Mouse (Mus musculus): ENCODE measurements at regions not wholly inside any gene's neighbourhood (a gene's known extent, or its start where the extent isn't known, plus 50 kb on each side); places are given as distances from the start of the nearest gene placed in this dataset.

DNA sequence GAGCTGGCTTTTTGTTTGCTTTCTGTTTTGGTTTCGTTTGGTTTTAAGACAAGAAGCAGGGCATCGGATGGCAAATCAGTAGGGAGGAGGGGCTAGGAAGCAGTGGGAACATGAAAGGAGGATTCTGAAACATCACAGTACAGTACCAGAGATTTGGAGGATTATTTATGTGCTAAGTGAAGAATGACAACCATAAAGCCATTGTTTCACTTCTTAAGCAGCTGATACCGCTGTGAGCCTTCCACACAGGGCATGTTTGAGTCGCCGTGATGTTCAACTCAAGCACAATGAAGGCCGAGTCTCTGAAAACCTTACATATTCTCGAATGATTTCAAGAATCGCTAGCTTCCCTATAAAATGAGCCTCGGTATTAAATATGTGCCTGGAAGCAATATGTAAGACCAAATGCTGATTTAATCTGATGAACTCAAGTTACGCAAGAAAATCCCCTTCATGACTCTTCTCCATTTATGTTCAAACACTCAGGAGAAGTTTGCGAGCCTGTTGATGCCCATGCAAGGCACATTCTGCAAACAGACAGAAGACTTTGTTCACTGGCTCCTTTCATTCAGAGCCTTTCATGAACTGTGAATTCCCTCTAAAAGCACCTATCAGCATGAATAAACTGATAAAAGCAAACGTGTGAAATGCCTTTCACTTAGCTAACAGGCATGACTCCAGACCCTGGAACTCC is 441.2 kb downstream of the Efnb2 start:
- DNase-seq (ENCODE audit: low read depth, low spot score): no peak

DNA sequence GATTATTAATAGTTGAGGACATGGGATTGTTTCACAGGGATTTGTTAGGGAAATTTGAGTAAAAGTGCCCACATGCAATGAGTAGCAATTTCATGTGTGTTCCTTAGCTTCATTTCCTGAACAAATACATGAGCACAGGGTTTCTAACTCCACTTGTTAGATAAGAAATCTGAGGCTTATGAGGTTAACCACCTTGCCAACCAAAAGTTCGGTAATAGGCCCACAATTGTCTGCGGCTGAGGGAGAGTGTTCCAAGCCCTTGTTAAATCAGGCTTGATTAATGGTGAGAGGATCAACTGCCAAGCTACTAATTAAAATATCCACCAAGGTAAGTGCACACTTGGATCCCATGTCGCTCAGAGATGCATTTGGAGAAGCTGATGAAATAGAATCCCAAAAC is 468.0 kb downstream of the Efnb2 start:
- no peak for DNase-seq (ENCODE audit: low read depth, low spot score)

DNA sequence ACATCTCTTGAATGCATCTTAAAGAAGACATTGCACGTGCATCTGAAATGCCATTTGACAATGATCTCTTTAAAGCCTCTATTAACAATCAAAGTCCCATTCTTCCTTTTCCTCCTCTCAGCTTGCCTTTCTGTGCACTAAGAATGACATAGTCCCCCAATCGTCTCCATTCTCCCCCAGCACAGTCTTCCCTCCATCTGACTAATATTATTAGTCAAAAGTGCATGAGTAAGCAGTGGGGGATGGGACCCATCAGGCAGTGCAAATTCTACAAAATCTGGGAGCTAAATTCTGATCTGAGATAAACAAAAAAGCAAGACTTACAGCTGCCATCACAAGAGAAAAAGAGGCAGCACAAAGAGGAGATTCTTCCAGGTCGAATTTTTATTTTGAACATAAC is 475.0 kb downstream of the Efnb2 start:
- DNase-seq (ENCODE audit: low read depth, low spot score): no peak

DNA sequence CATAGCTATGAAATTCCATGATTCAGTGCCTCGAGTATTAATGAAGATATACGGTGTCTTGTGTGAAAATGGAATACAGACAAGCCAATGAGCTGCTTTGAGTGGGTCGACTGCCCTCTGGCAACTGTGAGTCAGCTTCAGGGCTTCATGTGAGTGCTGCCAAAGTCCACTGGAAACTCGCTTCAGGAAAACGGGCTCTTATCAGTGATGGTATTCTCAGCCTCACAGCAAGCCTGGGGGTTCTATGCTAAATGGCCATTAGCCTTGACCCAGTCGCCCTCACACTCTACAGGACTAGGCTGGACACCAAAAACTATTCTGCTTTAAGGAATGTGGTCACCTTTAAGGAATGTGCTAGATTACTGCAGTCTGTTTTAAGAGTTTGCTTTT is 477.8 kb downstream of the Efnb2 start:
- no peak for DNase-seq (ENCODE audit: low read depth, low spot score)

DNA sequence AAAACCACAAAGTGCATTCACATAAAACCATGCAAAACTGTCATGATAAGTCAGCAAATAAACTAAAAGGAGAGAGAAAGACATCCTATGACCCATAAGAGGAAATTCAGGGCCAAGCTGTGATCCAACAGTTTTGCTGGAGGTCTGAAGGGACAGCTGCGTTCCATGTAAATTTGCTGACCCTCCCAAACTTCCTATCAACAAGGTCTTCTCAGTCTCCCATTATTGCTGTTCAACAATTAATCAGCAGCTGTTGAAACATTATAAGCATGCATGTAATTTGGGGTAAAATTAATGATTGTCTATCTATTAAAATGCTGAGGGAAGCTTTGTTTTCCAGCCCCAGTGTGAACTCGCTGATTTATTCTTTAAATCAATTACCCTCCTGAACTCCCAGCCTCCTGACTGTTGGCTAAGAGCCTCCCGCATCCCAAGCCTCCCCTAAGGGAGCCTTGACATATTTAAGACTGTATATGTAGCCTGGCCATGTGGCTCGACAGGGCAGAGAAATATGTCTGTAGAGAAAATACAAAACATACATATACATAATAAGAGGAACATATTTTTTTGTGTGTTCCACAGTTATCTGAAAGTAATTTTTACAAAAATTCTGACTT is 478.3 kb downstream of the Efnb2 start:
- DNase-seq (ENCODE audit: low read depth, low spot score): no peak

DNA sequence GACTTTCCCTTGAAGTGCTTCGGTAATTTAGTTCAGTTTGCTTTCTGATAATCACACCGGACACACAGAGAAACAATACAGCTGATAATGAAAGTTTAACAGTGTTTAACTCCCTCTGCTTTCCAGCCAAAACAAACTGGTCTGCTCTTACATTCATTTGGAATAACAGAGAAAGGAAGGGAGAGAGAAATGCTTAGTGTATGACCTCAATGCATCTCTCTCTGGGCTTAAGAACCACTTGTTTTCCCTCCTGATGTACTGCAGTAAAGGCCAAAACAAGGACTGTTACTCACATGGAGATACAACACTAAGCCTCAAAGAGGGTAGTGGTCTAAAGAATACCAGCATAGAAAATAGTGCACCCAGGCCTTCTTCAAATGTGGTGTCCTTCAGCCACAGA is 478.9 kb downstream of the Efnb2 start:
- no peak for DNase-seq (ENCODE audit: low read depth, low spot score)

DNA sequence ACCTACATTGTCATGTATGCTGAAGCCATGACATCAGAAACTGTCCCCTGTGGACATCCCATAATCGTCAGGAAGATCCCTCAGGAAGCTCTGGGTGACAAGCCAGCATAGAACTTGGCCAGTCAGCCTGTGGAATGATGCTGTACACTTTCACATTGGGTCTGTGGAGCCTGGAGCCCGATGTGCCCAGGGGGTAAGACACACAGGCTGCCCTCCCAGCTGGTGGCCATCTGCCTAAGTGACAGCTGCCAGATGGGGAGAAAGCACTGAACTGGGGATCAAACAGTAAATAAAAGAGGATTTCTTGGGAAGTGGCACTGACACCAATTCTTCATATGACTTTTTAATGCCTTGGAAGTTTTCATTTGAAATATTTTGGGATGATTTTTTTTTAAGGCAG is 486.8 kb downstream of the Efnb2 start:
- no peak for DNase-seq (ENCODE audit: low read depth, low spot score)

DNA sequence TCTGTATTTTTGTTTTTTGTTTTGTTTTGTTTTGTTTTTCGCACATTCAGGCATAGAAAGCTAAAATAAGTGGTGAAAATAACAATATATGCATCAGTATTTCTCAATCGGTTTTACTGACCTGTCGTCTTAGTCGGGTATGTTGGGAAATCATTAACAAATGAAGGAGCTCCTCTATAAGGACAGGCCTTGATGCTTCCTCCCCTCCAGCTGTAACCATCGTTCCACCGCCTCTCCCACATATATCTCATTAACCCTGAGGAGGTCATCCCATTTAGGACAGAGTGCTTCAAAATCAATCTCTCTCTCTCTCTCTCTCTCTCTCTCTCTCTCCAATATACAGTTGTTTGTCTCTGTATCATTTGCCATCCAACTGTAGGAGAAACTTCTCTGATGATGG is 492.4 kb downstream of the Efnb2 start:
- DNase-seq (ENCODE audit: low read depth, low spot score): no peak

DNA sequence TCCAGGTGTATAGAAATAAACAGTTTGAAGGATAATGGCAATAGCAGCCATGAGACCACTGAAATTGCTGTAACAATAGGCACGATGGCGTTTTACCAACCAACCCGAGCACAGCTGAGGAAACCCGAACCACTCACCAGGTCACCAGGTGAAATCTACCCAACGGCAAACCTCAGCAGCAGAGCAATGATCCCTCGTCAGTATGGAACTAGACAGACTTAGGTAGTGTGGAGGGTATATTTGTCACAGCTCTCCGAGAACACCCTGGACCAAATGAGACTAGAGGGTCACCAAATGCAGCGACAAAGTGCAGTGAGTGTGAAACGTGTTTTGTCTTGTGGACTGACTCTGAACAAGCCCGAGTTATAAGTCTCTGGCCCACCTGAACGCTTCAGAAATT is 492.8 kb downstream of the Efnb2 start:
- DNase-seq (ENCODE audit: low read depth, low spot score): no peak

DNA sequence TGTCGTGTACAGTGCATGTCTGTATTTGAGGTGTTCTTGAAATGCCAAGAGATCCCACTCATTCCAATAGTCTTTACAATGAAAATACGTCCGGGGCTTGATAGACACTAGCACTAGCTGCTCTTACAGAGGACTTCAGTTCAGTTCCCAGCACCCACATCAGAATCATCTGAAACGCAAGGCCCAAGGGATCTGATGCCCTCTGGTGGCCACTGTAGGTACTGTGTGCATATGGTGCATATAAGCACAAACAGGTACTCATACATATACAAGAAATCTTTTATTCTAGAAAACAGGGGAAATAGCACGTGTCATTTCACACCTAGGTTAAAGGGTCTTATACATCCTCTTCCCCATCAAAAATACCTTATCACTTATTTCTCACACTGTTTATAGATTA is 513.5 kb downstream of the Efnb2 start:
- DNase-seq (ENCODE audit: low read depth, low spot score): peak; percentile 55

DNA sequence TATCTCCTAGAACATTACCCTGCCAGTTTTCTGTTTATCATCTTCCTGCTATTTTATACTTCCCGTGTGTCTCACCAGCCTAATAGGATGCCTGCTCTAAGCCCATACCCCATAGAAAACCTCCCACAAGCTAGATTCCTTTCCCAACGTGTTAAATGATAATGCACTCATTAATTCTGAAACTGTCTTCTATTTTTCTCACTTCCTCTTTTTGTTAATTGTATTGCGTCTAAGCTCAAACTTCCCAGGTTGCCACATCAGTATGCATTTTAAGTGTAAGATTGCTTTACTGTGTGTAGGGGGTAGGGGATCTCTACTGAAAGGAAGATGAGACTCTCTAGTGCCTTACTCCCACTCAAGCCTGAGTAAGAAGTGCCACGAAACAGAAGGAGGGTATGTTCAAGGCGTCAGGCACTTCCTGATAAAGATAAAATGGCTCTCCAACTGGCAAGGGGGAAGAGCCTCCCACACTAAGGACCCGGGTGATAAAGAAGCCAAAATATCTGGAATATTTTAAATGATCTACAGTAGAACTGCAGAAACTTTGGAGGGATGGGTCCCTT is 518.0 kb downstream of the Efnb2 start:
- DNase-seq (ENCODE audit: low read depth, low spot score): no peak

DNA sequence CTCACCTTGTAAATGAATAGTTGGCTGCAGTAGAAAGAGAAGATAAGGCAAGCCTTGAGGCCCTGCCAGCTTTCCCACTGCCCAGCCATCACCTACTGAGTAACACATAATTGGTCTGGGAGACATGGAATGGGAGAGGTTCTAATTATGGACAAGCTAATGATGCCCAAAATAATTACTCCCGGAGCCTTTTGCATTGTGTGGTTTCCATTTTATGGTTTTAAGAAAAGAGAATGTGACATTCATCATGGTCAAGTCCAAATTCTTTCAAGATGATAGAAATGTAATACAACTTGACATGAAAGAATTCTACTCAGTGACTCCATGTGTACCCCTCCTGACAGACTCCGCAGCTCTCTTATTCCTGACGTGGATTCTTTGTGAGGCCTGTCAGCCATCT is 518.6 kb downstream of the Efnb2 start:
- no peak for DNase-seq (ENCODE audit: low read depth, low spot score)

DNA sequence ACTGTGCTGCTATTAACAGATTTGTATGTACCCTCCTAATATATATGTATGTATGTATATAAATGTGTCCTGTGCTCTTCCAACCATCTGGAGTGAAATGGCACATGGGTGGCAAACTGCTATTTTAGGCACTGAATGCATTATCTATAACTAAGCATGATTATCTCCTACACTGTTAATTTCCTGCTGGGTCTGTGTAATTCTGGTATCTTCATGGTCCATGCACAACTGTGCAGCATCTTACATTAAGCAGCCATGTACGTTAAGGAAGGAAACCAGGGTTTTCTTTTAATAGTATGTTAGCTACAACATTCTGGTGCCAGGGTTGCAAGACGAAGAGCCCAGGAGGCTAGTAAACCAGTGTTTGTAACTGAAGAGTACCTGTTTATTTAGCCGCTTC is 521.3 kb downstream of the Efnb2 start:
- DNase-seq (ENCODE audit: low read depth, low spot score): no peak

DNA sequence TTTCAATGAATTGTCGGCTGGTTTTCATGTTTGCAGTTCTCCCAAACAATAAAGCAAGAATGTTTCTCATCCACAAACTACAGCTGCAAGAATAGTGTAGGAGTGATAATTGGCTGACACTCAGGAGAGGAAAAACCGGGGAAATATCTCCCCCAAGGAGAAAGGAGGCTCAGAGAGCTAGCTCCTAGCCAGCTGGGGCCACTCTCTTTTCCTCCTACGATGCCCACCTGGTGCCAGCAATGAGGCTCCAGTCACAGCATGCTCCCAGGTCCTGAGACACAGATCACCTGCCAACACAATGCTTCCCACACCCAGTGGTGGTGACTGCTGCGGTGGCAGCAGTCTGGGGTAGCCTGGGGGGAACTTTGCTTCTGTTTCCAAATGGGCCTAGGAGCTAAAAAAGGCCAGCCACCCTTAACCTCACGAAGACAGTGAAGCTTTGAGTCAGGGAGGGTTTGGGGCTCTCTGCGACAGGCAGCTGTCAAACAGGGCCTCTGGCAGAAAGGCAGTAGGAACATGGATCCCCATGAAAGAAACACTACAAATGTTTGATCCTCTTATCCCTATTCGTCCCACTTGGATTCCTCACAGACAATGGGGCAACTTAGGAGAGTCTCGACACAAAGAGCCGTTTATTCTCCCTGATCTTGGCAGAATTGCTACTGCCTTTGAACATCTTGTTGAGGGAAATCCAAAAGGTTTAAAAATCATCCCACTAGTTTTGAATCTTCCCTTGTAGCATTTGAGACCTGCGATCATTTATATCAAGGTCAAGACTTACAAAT is 527.8 kb downstream of the Efnb2 start:
- no peak for DNase-seq (ENCODE audit: low read depth, low spot score)

DNA sequence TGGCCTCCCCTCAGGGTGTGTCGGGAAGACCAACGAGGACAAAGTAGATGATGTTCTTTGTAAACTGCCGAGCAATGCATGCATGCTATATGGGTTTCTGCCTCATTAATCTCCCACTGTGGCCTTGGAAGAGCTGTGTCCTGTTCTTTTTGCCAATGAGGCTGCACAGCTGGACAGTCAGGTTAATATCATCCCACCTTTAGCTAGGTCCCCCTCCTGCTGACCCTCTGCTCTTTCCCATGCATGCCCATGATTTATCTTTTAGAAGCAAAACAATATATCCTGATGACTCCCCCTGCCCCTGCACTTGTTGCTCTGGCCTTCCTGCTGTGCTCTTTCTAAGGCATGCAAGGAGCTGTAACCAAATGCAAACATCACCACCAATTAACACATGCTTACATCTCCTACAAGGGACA is 529.1 kb downstream of the Efnb2 start:
- peak; percentile 55 for DNase-seq (ENCODE audit: low read depth, low spot score)

DNA sequence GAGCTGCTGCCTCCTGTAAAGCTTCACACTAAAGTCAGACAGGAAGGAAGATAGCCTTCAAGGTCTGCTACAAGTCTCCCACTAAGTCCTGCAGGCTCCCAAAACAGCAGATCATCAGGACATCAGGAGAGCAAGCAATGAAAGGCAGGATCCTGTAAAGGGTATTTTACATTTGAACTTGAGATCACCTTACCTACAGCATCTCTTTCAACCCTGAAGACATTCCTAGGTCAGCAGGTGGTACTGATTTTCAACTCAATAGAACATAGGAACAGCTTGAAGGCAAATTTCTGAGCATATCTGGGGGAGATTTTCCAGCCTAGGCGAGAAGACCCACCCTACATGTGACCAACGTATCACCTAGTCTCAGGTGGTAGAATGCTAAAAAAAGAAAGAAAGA is 530.2 kb downstream of the Efnb2 start:
- DNase-seq (ENCODE audit: low read depth, low spot score): peak; percentile 76

DNA sequence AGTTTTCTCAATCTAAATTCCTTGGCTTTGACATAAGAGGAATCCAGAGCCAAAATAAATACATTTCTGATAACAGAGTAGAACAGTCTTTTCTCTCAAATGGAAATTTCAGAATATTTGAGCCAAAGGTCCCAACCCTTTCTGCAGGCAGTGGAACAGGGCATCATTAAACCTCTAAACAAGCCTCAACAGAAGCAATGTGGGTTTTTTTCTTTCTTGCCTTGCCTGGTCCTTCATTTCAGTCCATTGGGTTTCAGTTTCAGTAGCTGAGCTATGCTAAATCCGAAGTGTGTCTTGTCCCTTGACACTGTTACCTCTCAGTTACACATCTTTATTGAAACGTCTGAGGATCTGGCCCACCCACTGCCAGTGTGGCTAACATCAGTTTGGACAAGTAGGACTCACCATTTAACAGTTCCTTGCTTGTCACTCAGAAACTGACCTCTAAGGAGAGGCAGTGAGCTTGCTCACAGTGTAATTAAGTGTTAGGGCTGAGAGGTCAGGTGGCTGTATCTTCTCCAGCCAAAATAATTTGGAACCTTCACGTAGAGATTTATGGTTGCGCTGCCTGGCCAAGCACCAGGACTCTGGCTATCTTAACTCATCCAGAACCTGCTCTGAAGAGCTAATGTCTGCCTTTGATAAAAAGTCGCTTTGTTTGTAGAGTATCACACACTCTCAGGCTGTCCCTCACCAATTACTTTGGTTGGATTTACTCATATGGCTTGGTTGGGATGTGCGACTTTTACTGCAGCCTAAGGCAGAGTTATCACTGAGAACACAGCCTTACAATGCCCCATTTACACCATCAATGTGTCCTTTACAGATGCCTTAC is 545.2 kb downstream of the Efnb2 start:
- DNase-seq (ENCODE audit: low read depth, low spot score): no peak

DNA sequence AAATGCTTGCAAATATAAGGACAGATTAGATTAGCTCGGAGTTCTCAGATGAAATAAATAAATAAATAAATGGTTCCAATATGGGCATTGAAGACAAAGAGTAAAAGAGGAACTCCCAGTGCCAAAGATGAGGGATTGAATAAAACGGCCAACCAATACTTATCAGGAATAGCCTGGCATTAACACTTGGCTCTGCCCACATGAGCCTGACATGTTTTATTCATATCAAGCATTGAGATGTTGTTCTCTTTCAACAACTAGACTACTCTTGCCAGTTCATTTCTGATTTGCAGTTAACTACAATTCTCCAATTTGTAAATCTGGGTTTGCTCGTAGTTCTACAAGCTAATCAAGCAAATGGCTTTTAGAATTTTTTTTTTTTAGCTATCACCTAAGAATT is 546.4 kb downstream of the Efnb2 start:
- DNase-seq (ENCODE audit: low read depth, low spot score): no peak

DNA sequence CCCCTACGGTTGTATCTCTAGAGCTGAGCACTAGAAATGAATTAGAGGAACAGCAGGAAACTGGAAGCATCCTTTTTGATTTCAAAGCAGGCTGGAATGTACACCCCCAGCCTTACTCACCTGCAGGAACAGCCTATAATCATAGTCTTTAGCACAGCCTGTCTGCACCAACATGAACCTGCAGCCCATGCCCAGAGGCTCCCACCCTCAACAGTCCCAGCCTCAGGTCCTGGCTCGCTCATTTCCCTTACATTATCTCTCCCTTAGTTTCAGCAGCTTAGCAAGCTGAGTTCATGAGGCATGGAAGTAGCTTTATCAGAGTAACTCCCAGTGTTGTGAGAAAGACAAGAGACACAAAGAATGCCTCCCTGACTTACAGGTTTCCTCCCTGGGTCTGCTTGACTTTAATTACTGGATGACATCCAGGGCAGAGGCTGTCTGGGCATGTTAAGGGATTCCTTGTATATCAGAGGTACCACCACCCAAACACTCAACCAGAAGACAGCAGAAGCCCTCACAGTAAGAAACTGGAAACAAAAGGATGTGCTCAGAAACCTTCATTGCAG is 551.2 kb downstream of the Efnb2 start:
- no peak for DNase-seq (ENCODE audit: low read depth, low spot score)

DNA sequence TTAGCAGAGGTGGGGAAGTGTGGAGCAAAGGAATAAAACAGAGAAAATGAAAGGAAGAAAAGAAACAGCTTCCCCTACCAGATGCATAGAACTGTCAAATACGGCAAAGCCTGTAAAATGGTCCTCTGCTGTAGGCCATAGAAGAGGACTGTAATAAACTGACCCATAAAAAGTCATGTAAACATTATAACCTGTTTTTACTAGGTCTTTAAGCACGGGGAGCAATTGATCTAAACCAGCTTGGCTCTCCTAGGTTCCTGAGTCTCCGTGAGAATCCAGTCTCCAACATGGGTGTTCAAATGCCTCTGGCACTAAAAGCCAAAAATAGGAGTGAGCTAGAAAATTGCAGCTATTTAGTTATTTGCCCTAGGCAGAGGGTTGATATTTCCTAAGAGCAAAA is 557.5 kb downstream of the Efnb2 start:
- no peak for DNase-seq (ENCODE audit: low read depth, low spot score)

DNA sequence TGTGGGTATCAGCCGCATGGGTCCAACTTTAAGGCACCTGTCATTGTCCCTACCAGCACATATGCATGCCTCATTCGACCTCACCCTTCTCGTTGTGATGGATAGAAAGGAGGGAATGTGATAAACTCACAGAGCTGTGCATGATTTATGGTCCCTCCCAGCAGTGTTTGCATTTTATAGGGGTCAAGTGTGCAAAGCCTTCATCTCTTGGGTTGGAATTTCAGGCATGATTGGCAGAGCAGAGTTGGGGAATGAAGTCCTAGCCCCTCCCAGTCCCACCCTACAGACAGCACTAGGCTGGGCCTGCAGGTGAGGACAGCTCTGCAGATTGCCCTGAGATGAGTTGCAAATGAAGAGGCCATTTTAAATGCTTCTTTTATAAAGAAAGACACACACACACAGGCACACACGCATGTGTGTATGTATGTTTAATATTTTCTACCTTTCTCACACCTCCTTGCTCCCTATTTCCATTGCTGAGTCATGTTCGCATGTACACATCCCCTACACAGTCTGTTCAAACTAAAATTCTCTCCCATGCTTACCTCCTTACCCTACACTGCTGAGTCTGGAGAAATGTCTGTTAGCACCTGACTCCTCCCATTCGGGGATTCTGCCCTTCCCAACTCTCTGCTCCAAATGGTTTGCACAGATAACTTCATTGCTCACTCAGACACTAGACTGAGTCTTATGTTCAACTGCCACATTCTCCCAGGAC is 558.9 kb downstream of the Efnb2 start:
- no peak for DNase-seq (ENCODE audit: low read depth, low spot score)
